9 mouse cellular contexts compared by ENCODE assay signal in the genomic region with DNA sequence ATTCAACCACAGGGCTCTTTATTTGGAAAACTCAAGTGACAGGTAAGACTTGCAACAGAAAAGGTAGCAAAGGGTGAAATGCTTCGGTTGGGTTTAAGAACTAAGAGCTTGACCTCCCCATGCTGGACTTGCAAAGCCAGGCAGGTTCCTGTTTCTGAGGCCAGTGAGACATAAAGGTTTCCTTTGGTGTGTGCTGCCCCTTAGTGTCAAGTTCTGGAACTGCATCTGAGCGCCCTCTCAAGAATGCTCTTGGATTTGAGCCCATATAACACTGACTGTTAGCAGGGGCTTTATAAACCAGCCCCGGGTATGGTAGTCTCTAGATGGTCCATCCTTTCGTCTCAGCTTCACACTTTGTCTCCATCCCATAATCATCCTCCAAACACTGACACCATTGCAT. TPM values are rescaled to one million over a fixed set of nuclear protein-coding genes. Genes with fewer than 3 reads are reported as not detected.
DNase-seq lines count a peak whose midpoint lies in the region; TF ChIP-seq lines count a peak whose summit lies in the region.
"Had no signal": no experiment of that assay in that cellular context is flagged by ENCODE, and none has a peak within 500 bp of the region (broad histone marks: within the 10 kb centered on the region; RNA-seq: fewer than 3 reads in every experiment).

No protein-coding gene starts in this region.

- no peak overlapping the region for H3K27ac ChIP-seq in ES-Bruce4 (ENCODE audit: insufficient read depth, low read length)
- no peak overlapping the region for H3K27ac ChIP-seq in layer of hippocampus, adult 2 months
- H3K27ac ChIP-seq: heart, embryonic 15.5 days had no signal

- H3K4me3 ChIP-seq in ES-Bruce4 (ENCODE audit: low read depth, low read length): no peak overlapping the region
- H3K4me3 ChIP-seq in layer of hippocampus, adult 2 months: no peak overlapping the region
- H3K4me3 ChIP-seq: heart, embryonic 15.5 days had no signal

- H3K4me1 ChIP-seq in ES-Bruce4 (ENCODE audit: control insufficient read depth, insufficient read depth, low read length): no peaks in the 10 kb centered on the region
- H3K4me1 ChIP-seq: heart, embryonic 15.5 days had no signal

- H3K9ac ChIP-seq in ES-Bruce4 (ENCODE audit: low read depth, poor library complexity, severe bottlenecking): no peak overlapping the region
- H3K9ac ChIP-seq: heart, embryonic 15.5 days had no signal

- TF ChIP-seq CTCF in ES-Bruce4 (IDR thresholded peaks at IDR 0.05; ENCODE audit: low read depth, low read length): peak; percentile 65
- TF ChIP-seq CTCF in layer of hippocampus, adult 2 months (conservative IDR thresholded peaks at IDR 0.05): peak; percentile 93

- TF ChIP-seq POLR2A in ES-Bruce4 (IDR thresholded peaks at IDR 0.05; ENCODE audit: insufficient read depth, low read length): no peak

- H3K9me3 ChIP-seq in ES-Bruce4 (replicated peaks; ENCODE audit: control insufficient read depth, insufficient read depth, low read length, poor library complexity, severe bottlenecking): no peaks in the 10 kb centered on the region
- H3K9me3 ChIP-seq: heart, embryonic 15.5 days had no signal

- peak; percentile 82 for DNase-seq in brain, adult 2 months (ENCODE audit: low read depth, low spot score)
- peak; percentile 49 for DNase-seq in fibroblast of lung, adult 2 months (ENCODE audit: low read depth)
- peak; percentile 90 for DNase-seq in heart, postnatal 4 days
- DNase-seq in layer of hippocampus, adult 2 months (ENCODE audit: low spot score in 2 of 2): peak; percentile 42 to 77
- peak; percentile 87 for DNase-seq in lung, postnatal 14 days
- peak; percentile 41 for DNase-seq in retina, adult 2 months (ENCODE audit: low read depth, low spot score)
- peak; percentile 46 to 65 for DNase-seq in thymus, postnatal 36 days

- H3K27me3 ChIP-seq in ES-Bruce4 (ENCODE audit: control insufficient read depth, insufficient read depth, low read length, poor library complexity, severe bottlenecking): no peaks in the 10 kb centered on the region

- no peak for TF ChIP-seq EP300 in ES-Bruce4 (IDR thresholded peaks at IDR 0.05; ENCODE audit: insufficient read depth, low read depth, low read length)

- no peaks in the 10 kb centered on the region for H3K36me3 ChIP-seq in ES-Bruce4 (ENCODE audit: control insufficient read depth, insufficient read depth, low read length, poor library complexity, severe bottlenecking)
- H3K36me3 ChIP-seq: heart, embryonic 15.5 days had no signal

RNA-seq across cellular contexts. Expression of a gene that starts 2.9 kb away (rescaled TPM):
- not detected in 2 replicates for polyA plus RNA-seq in ES-Bruce4 (2011; ENCODE audit: insufficient read depth, insufficient read length, low read depth, missing spikeins)
- not detected for total RNA-seq in heart, postnatal 4 days (2021)
- not detected for total RNA-seq in layer of hippocampus, adult 2 months (2021)
- polyA plus RNA-seq: heart, embryonic 15.5 days had no signal

RNA-seq across cellular contexts. Expression of a gene that starts 36.7 kb away (rescaled TPM):
- not detected in 2 replicates for polyA plus RNA-seq in ES-Bruce4 (2011; ENCODE audit: insufficient read depth, insufficient read length, low read depth, missing spikeins)
- not detected for total RNA-seq in heart, postnatal 4 days (2021)
- 10 to 100 TPM; 19.9 to 20.9 TPM for total RNA-seq in layer of hippocampus, adult 2 months (2021)

RNA-seq across cellular contexts. Expression of a gene that starts 43.6 kb away (rescaled TPM):
- 59.0 and 65.2 TPM in 2 replicates for polyA plus RNA-seq in ES-Bruce4 (2011; ENCODE audit: insufficient read depth, insufficient read length, low read depth, missing spikeins)
- total RNA-seq in heart, postnatal 4 days (2021): 1 to 10 TPM; 2.5 to 2.7 TPM
- total RNA-seq in layer of hippocampus, adult 2 months (2021): under 1 TPM; 0.17 to 0.18 TPM

Comparison
In these comparisons a context has a peak if more than half of its experiments do, and no peak if none do; other contexts are left out.
1. RNA of a gene that starts 36.7 kb away (total RNA-seq): 19.9 to 20.9 TPM in layer of hippocampus, adult 2 months; not detected in heart, postnatal 4 days; every median in the first group is over 10 times any median in the second.
2. Peak in every context shown above with its lines, with median percentiles within 50 percentile points of each other: DNase-seq.